In genomic region chr8:64947698-64948034, GRCm38 (mm10) we compare ENCODE assay signal across 8 mouse cellular contexts. TPM values are rescaled to one million over a fixed set of nuclear protein-coding genes. Genes with fewer than 3 reads are reported as not detected.
DNase-seq lines count a peak whose midpoint lies in the region; ATAC-seq and TF ChIP-seq lines count a peak whose summit lies in the region.

No protein-coding gene starts in this region.

- 3% methylated on average over 10 of the region's 10 CpGs for WGBS in lung, adult 2 months
- WGBS in embryonic facial prominence, embryonic 13.5 days = 9% methylated on average over 10 of the region's 10 CpGs
- 7% methylated on average over 10 of the region's 10 CpGs for WGBS in intestine, embryonic 16.5 days
- 11% methylated on average over 10 of the region's 10 CpGs for WGBS in neural tube, embryonic 13.5 days

- peaks cover 15% of the 10 kb centered on the region for H3K27me3 ChIP-seq in embryonic facial prominence, embryonic 13.5 days
- H3K27me3 ChIP-seq in intestine, embryonic 16.5 days (replicated peaks; ENCODE audit: control insufficient read depth, insufficient read depth, low read length) = no peaks in the 10 kb centered on the region; the same call in 1 of the 2 replicates
- peaks cover 5% of the 10 kb centered on the region; the same call in 1 of the 2 replicates for H3K27me3 ChIP-seq in neural tube, embryonic 13.5 days

- no peaks in the 10 kb centered on the region; the same call in 1 of the 2 replicates for H3K4me1 ChIP-seq in lung, adult 2 months (ENCODE audit: control insufficient read depth, insufficient read depth, low read length)
- H3K4me1 ChIP-seq in embryonic facial prominence, embryonic 13.5 days = peaks cover 5% of the 10 kb centered on the region; the same call in 1 of the 2 replicates
- no peaks in the 10 kb centered on the region for H3K4me1 ChIP-seq in intestine, embryonic 16.5 days (ENCODE audit: control insufficient read depth, insufficient read depth, low read length)
- peaks cover 13% of the 10 kb centered on the region for H3K4me1 ChIP-seq in neural tube, embryonic 13.5 days (replicated peaks)

- DNase-seq in lung, adult 2 months = no peak
- no peak for DNase-seq in lung, postnatal 10 days
- DNase-seq in yolk sac, embryonic 10.5 days (ENCODE audit: low spot score) = no peak
- DNase-seq in retina, embryonic 14.5 days (ENCODE audit: low spot score) = no peak
- DNase-seq in cerebellum, adult 9-10 months = no peak

- TF ChIP-seq CTCF in lung, adult 2 months (IDR thresholded peaks at IDR 0.05; ENCODE audit: insufficient read depth, low read length) = no peak

- no peak for TF ChIP-seq POLR2A in lung, adult 2 months (IDR thresholded peaks at IDR 0.05; ENCODE audit: borderline replicate concordance, extremely low read depth, low read depth, low read length)

- H3K4me2 ChIP-seq in embryonic facial prominence, embryonic 13.5 days = peak overlapping the region; percentile 67
- peak overlapping the region; percentile 44 for H3K4me2 ChIP-seq in intestine, embryonic 16.5 days (ENCODE audit: low read depth, low read length)
- H3K4me2 ChIP-seq in neural tube, embryonic 13.5 days = peak overlapping the region; percentile 58

- peak overlapping the region; percentile 69 for H3K27ac ChIP-seq in embryonic facial prominence, embryonic 13.5 days
- peak overlapping the region; percentile 91 for H3K27ac ChIP-seq in intestine, embryonic 16.5 days (ENCODE audit: low read length)
- peak overlapping the region; percentile 77 for H3K27ac ChIP-seq in neural tube, embryonic 13.5 days (replicated peaks)

- no peaks in the 10 kb centered on the region for H3K36me3 ChIP-seq in embryonic facial prominence, embryonic 13.5 days
- H3K36me3 ChIP-seq in intestine, embryonic 16.5 days (ENCODE audit: control insufficient read depth, insufficient read depth, low read length) = no peaks in the 10 kb centered on the region
- no peaks in the 10 kb centered on the region for H3K36me3 ChIP-seq in neural tube, embryonic 13.5 days

- peak overlapping the region; percentile 76 for H3K9ac ChIP-seq in embryonic facial prominence, embryonic 13.5 days
- H3K9ac ChIP-seq in intestine, embryonic 16.5 days (ENCODE audit: low read depth, low read length) = peak overlapping the region; percentile 80
- peak overlapping the region; percentile 73 for H3K9ac ChIP-seq in neural tube, embryonic 13.5 days

- no peaks in the 10 kb centered on the region for H3K9me3 ChIP-seq in embryonic facial prominence, embryonic 13.5 days
- H3K9me3 ChIP-seq in intestine, embryonic 16.5 days (ENCODE audit: control insufficient read depth, low read length) = no peaks in the 10 kb centered on the region
- H3K9me3 ChIP-seq in neural tube, embryonic 13.5 days = no peaks in the 10 kb centered on the region

- peak overlapping the region; percentile 77 for H3K4me3 ChIP-seq in lung, adult 2 months (replicated peaks; ENCODE audit: extremely low read depth, low read depth, low read length)
- H3K4me3 ChIP-seq in embryonic facial prominence, embryonic 13.5 days = peak overlapping the region; percentile 81
- H3K4me3 ChIP-seq in intestine, embryonic 16.5 days (ENCODE audit: low read length) = peak overlapping the region; percentile 80
- peak overlapping the region; percentile 81 for H3K4me3 ChIP-seq in neural tube, embryonic 13.5 days

- ATAC-seq in embryonic facial prominence, embryonic 13.5 days (ENCODE audit: insufficient number of reproducible peaks, insufficient read depth, low FRiP score, low TSS enrichment, low read depth) = peak; percentile 12; the same call in 1 of the 2 replicates
- no peak for ATAC-seq in intestine, embryonic 16.5 days
- ATAC-seq in neural tube, embryonic 13.5 days (ENCODE audit: low read depth) = no peak

RNA-seq across cellular contexts. Expression of gene Tmem192, which starts 0.7 kb away (rescaled TPM):
- polyA plus RNA-seq in lung, adult 2 months (2012; rRNA removed) = 31.7 and 45.1 TPM in 2 replicates
- 22.0 and 24.8 TPM in 2 replicates for polyA plus RNA-seq in embryonic facial prominence, embryonic 13.5 days (2015; fragmentation: Nextera tagmentation; extraction: Ambion mirVana)
- 56.9 and 60.3 TPM in 2 replicates for polyA plus RNA-seq in intestine, embryonic 16.5 days (2015; fragmentation: Nextera tagmentation; extraction: Ambion mirVana)
- polyA plus RNA-seq in neural tube, embryonic 13.5 days (2015; fragmentation: Nextera tagmentation; extraction: Ambion mirVana) = 28.8 and 29.0 TPM in 2 replicates

RNA-seq across cellular contexts. Expression of gene Trim75, which starts 40.0 kb away (rescaled TPM):
- not detected in 2 replicates for polyA plus RNA-seq in lung, adult 2 months (2012; rRNA removed)
- polyA plus RNA-seq in embryonic facial prominence, embryonic 13.5 days (2015; fragmentation: Nextera tagmentation; extraction: Ambion mirVana) = not detected in 2 replicates
- not detected in 2 replicates for polyA plus RNA-seq in intestine, embryonic 16.5 days (2015; fragmentation: Nextera tagmentation; extraction: Ambion mirVana)
- 0.11 TPM in 1 of 2 replicates, not detected in the other for polyA plus RNA-seq in neural tube, embryonic 13.5 days (2015; fragmentation: Nextera tagmentation; extraction: Ambion mirVana)
